Mouse (Mus musculus) brown adipose tissue, adult 24 weeks (tissue): ENCODE data around the gene Slc9a4. TPM values are rescaled to one million over a fixed set of nuclear protein-coding genes. Genes with fewer than 3 reads are reported as not detected.

Experiments used
- H3K27ac ChIP-seq: fragments of 200-500 bp; replicated peaks from 2 replicates; pipeline ENCODE4 v1.5.1; 2012; ENCODE audit warnings: low read depth, mild to moderate bottlenecking, low read length
- H3K4me1 ChIP-seq: fragments of 200-500 bp; 2 replicates; pipeline ENCODE4 v1.6.1; 2012; ENCODE audit warnings: low read length, mixed read lengths; ENCODE audit not compliant: control insufficient read depth, insufficient read depth, insufficient read length
- H3K4me3 ChIP-seq: fragments of 200-500 bp; 2 replicates; pipeline ENCODE4 v1.5.1; 2012; ENCODE audit warnings: low read depth, mild to moderate bottlenecking, low read length, moderate library complexity; ENCODE audit not compliant: insufficient read depth
- polyA plus RNA-seq: library from polyadenylated mRNA; stranded (reverse); fragments of >200 nt; gene quantifications from 2 replicates; pipeline ENCODE4 v1.2.4, GENCODE M21; 2012; ENCODE audit not compliant: missing spikeins, insufficient read depth, insufficient read length

The Slc9a4 gene
- polyA plus RNA-seq, 1 experiment: not detected

DNA sequence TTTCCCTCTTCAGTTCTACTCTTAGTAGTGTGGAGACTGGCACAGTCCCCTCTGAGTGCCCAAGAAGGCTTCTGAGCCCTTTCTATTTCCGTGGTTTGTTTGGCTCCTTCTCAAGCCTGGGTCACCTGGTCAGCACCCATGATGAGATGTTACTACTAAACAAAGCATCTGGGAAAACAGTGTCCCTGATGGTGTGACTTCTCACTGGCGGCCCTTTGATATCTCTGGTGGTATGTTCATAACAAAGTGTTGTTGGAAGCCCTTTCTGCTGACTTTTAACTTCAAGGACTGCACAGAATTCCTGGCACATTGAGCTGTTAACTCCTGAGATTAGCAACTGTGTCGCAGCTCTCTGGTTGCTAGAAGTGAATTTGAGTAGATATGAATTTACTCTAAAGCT, 90.1 kb downstream of the Slc9a4 start:
- Histone ChIP-seq H3K27ac (no peak overlapping the region), H3K4me1 (no peaks in the 10 kb centered on the region), H3K4me3 (no peak overlapping the region)

DNA sequence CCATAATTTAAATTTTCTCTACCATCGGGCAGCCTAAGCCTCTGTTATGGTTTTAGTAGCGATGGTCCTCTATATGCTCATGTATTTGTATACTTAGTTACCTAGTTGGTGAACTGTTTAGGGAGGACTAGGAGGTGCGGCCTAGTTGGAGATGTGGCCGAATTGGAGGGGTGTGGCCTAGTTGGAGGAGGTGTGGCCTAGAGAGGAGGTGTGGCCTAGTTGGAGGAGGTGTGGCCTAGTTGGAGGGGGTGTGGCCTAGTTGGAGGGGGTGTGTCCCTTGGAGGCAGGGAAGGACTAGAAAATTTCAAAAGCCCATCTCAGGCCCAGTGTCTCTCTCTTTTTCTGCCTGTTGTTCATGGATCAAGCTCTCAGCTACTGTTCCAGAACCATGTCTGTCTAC, 91.6 kb downstream of the Slc9a4 start:
- H3K27ac ChIP-seq: no peak overlapping the region
- H3K4me1 ChIP-seq: no peaks in the 10 kb centered on the region
- H3K4me3 ChIP-seq: no peak overlapping the region

DNA sequence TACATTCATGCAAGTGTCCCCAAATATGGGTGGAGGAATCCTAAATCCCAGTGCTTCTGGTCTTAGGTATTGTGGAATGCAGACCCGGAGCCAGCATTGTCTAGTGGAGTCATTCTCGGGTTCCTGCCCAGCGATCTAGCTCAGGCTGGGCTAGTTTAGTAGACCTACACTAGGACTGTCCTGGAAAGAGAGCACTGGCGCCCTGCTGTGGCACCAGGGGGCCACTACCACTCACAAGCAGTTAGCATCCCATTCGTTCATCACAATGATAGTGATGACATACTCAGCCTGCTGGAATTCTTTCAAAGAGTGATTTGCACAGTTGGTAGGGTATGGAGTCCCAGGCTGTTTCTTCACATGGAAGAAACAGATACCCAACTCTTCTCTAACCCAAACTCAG, 97.4 kb downstream of the Slc9a4 start:
- 0 out of 2 replicates have a peak, but pooled peaks cover 2% of the 10 kb centered on the region for H3K4me1 ChIP-seq
- H3K4me3 ChIP-seq: no peak overlapping the region
- H3K27ac ChIP-seq: no peak overlapping the region

Other genes with a start within 250 kb of the Slc9a4 start
- gene Il1rl1, start 150.5 kb upstream of the Slc9a4 start, polyA plus RNA-seq: 0.67 and 1.2 TPM in 2 replicates
- not detected in 2 replicates for gene Il18r1, start 114.5 kb upstream of the Slc9a4 start, polyA plus RNA-seq
- gene Il18rap, start 64.7 kb upstream of the Slc9a4 start, polyA plus RNA-seq: not detected in 2 replicates
- gene Slc9a2, start 100.5 kb downstream of the Slc9a4 start, polyA plus RNA-seq: 0.28 and 0.46 TPM in 2 replicates
- 2.7 and 3.0 TPM in 2 replicates for gene Mfsd9, start 210.6 kb downstream of the Slc9a4 start, polyA plus RNA-seq
- 29.8 and 37.4 TPM in 2 replicates for gene Tmem182, start 225.5 kb downstream of the Slc9a4 start, polyA plus RNA-seq